Mouse (Mus musculus): ENCODE measurements around the gene Ube3b. TPM values are rescaled to one million over a fixed set of nuclear protein-coding genes. Genes with fewer than 3 reads are reported as not detected.

Ube3b gene
- 46.3 and 51.6 TPM in 2 replicates for polyA plus RNA-seq (2014; fragmentation: Nextera tagmentation; extraction: Ambion mirVana)

DNA sequence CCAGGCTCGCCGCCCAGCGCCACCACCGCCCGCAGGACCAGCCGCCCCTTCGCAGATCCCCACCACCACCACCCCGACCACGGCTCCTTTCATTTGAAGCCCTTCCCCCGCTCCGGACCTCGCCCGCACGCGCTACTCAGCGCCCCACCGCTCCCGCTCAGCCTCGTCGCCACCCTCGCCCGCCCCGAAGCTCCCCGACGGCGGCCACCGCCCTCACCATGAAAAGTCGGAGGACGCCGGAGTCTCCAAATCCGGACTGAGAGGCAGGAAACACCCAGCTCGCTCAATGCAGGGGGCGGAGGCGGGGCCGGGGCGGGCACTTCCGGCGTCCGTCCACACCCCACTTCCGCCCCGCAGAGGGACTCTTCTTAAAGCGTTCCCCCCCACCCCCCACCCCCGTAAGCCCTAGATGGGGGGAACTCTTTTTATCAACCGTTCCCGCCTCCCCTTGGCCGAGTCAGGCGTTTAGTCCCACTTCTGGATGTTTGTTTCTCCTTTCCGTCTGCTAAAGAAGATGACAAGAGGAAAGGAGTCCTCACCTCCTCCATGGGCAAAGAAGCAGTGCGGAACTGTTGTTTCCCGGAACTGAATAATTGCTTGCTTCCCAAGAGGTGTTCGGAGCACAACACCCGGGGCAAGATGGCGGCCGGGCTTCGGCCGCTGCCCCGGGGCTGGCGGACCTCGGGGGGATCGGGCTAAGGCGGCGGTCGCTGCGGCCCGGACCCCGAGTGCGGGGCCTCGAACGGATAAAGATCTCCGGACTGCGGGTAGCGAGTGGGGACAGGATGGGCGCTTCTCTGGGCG lies at the start of gene Ube3b, which contains the start of gene Kctd10:
Ube3b (plus strand) TSS at position 399 of the 804 bp plus-strand sequence.
Kctd10 (minus strand) TSS at position 300 of the 804 bp plus-strand sequence.
- no peaks in the 10 kb centered on the region for H3K27me3 ChIP-seq (ENCODE audit: control insufficient read depth, insufficient read depth, low read length)
- peak within 1 kb of the TSS; percentile 88 for H3K27ac ChIP-seq (ENCODE audit: low read length)
- peaks cover 42% of the 10 kb centered on the region for H3K4me1 ChIP-seq (ENCODE audit: control insufficient read depth, insufficient read depth, low read length)
- no peaks in the 10 kb centered on the region for H3K9me3 ChIP-seq (ENCODE audit: control insufficient read depth, low read depth, low read length)
- peak within 1 kb of the TSS; percentile 82 for H3K4me2 ChIP-seq (replicated peaks; ENCODE audit: low read depth, low read length)
- peaks cover 16% of the 10 kb centered on the region for H3K36me3 ChIP-seq (ENCODE audit: control insufficient read depth, insufficient read depth, low read length)
- ATAC-seq (ENCODE audit: insufficient number of reproducible peaks, insufficient read depth, low FRiP score, low read depth), result peak; percentile 93
- peak within 1 kb of the TSS; percentile 92 for H3K9ac ChIP-seq (replicated peaks; ENCODE audit: low read depth, low read length)
- peak within 1 kb of the TSS; percentile 89 for H3K4me3 ChIP-seq (ENCODE audit: low read depth, low read length)
- WGBS, result under 1% methylated on average over 74 of the region's 74 CpGs

DNA sequence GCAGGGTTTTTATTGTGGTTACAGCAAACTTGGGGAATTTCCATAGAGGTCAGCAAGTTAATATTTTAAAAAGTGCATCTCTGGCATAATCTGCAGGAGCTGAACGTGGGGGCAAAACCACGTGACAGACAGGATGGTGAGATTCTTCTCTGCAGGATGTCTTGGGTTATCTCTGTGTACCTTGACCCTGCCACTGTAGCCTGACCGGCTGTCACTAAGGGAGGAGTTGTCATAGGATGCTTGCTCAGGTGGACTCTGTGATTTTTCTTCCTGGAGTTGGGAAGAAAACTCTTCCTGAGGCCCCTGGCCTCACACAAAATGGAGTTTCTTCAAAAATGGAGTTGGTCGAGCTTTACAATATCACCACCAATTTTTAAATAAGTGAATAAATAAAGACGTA lies 37.4 kb upstream of the Ube3b start:
- Histone ChIP-seq H3K4me2 (replicated peaks; ENCODE audit: low read depth, low read length) (no peak overlapping the region), H3K9me3 (ENCODE audit: control insufficient read depth, low read depth, low read length) (no peaks in the 10 kb centered on the region), H3K4me1 (ENCODE audit: control insufficient read depth, insufficient read depth, low read length) (no peaks in the 10 kb centered on the region), H3K4me3 (ENCODE audit: low read depth, low read length) (no peak overlapping the region), H3K27me3 (ENCODE audit: control insufficient read depth, insufficient read depth, low read length) (no peaks in the 10 kb centered on the region), H3K27ac (ENCODE audit: low read length) (no peak overlapping the region), H3K9ac (replicated peaks; ENCODE audit: low read depth, low read length) (no peak overlapping the region), H3K36me3 (ENCODE audit: control insufficient read depth, insufficient read depth, low read length) (no peaks in the 10 kb centered on the region)
- WGBS, result 66% methylated on average over 5 of the region's 5 CpGs
- no peak for ATAC-seq (ENCODE audit: insufficient number of reproducible peaks, insufficient read depth, low FRiP score, low read depth)

DNA sequence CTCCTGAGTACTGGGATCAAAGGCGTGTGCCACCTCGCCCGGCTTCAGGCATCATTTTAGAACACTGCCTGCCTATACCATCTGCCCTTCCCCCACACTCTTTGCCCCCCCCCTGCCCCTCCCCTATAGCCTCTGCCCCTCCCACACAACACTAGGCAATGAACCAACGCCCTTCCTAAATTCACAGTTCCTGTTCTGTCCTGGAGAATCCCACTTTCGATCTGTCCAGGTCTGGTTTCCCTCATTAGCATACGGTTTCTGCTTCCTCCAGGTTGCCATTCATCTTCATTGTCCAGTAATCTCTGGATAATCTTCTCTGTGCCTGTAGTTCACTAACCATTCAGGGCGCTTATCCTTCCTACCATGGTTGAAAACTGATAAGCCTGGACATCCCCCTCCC lies 36.8 kb upstream of the Ube3b start:
- Histone ChIP-seq H3K4me1 (ENCODE audit: control insufficient read depth, insufficient read depth, low read length) (no peaks in the 10 kb centered on the region), H3K9ac (replicated peaks; ENCODE audit: low read depth, low read length) (no peak overlapping the region), H3K4me3 (ENCODE audit: low read depth, low read length) (no peak overlapping the region), H3K36me3 (ENCODE audit: control insufficient read depth, insufficient read depth, low read length) (no peaks in the 10 kb centered on the region), H3K9me3 (ENCODE audit: control insufficient read depth, low read depth, low read length) (no peaks in the 10 kb centered on the region), H3K27ac (ENCODE audit: low read length) (no peak overlapping the region), H3K4me2 (replicated peaks; ENCODE audit: low read depth, low read length) (no peak overlapping the region), H3K27me3 (ENCODE audit: control insufficient read depth, insufficient read depth, low read length) (no peaks in the 10 kb centered on the region)
- ATAC-seq (ENCODE audit: insufficient number of reproducible peaks, insufficient read depth, low FRiP score, low read depth), result no peak
- 83% methylated on average over 7 of the region's 7 CpGs for WGBS

DNA sequence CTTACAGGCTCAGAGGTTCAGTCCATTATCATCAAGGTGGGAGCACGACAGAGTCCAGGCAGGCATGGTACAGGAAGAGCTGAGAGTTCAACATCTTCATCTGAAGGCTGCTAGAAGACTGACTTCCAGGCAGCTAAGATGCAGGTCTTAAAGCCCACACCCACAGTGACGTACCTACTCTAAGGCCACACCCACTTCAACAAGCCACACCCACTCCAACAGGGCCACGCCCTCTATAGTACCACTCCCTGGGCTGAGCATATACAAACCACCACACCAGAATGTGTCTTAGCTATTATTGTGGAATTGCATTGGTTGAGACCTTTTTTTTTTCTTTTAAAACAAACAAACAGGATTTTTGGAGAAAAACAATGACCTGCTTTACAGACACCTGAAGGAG lies 34.9 kb upstream of the Ube3b start:
- Histone ChIP-seq H3K4me2 (replicated peaks; ENCODE audit: low read depth, low read length) (no peak overlapping the region), H3K9ac (replicated peaks; ENCODE audit: low read depth, low read length) (no peak overlapping the region), H3K4me3 (ENCODE audit: low read depth, low read length) (no peak overlapping the region), H3K27me3 (ENCODE audit: control insufficient read depth, insufficient read depth, low read length) (no peaks in the 10 kb centered on the region), H3K36me3 (ENCODE audit: control insufficient read depth, insufficient read depth, low read length) (no peaks in the 10 kb centered on the region), H3K9me3 (ENCODE audit: control insufficient read depth, low read depth, low read length) (no peaks in the 10 kb centered on the region), H3K4me1 (ENCODE audit: control insufficient read depth, insufficient read depth, low read length) (no peaks in the 10 kb centered on the region), H3K27ac (ENCODE audit: low read length) (no peak overlapping the region)
- ATAC-seq (ENCODE audit: insufficient number of reproducible peaks, insufficient read depth, low FRiP score, low read depth), result peak; percentile 74; the same call in 1 of the 2 replicates
- 56% methylated on average over 3 of the region's 3 CpGs for whole genome bisulfite sequencing

DNA sequence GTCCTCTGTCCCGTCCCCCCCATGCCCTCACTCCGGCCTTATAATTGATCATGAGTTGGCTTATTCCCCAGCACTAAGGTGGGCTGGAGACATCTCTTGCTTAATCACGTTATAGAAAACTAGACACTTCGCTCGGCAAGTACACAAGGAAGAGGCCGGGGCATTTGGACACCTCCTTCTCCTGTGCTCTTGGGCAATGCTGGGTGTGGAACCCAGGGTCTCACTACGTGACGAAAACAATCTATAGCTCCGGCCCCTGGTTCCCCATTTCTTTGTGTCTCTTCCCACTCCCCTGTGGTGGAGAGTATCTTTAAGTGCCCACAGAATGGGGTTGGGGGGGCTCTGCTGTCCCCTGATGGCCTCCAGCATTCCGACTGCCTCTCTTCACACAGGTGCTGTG lies 33.4 kb upstream of the Ube3b start:
- Histone ChIP-seq H3K4me1 (ENCODE audit: control insufficient read depth, insufficient read depth, low read length) (no peaks in the 10 kb centered on the region), H3K27ac (ENCODE audit: low read length) (no peak overlapping the region), H3K27me3 (ENCODE audit: control insufficient read depth, insufficient read depth, low read length) (no peaks in the 10 kb centered on the region), H3K9me3 (ENCODE audit: control insufficient read depth, low read depth, low read length) (no peaks in the 10 kb centered on the region), H3K4me2 (replicated peaks; ENCODE audit: low read depth, low read length) (no peak overlapping the region), H3K4me3 (ENCODE audit: low read depth, low read length) (no peak overlapping the region), H3K9ac (replicated peaks; ENCODE audit: low read depth, low read length) (no peak overlapping the region), H3K36me3 (ENCODE audit: control insufficient read depth, insufficient read depth, low read length) (no peaks in the 10 kb centered on the region)
- WGBS, result 85% methylated on average over 10 of the region's 10 CpGs
- ATAC-seq (ENCODE audit: insufficient number of reproducible peaks, insufficient read depth, low FRiP score, low read depth), result no peak

DNA sequence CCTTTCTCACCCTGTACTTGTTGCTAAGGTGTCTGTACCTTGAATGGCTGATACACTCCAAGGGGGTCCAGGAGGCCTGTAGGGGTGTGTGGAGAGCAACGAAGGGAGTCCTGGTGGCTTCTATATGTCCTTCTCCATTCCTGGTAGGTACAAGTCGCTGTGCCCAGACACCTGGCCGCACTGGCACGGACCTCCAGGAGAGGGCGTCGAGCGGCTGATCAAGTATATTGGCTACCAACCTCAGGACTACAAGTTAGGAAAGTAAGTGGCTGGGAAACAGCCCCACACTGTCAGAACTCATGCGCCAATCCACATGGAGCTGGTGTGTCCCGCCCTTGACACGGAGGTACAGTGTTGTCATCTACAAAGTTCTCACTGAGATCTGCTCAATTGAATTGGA lies 28.9 kb upstream of the Ube3b start:
- Histone ChIP-seq H3K4me1 (ENCODE audit: control insufficient read depth, insufficient read depth, low read length) (no peaks in the 10 kb centered on the region), H3K9me3 (ENCODE audit: control insufficient read depth, low read depth, low read length) (no peaks in the 10 kb centered on the region), H3K27me3 (ENCODE audit: control insufficient read depth, insufficient read depth, low read length) (no peaks in the 10 kb centered on the region), H3K4me2 (replicated peaks; ENCODE audit: low read depth, low read length) (no peak overlapping the region), H3K36me3 (ENCODE audit: control insufficient read depth, insufficient read depth, low read length) (no peaks in the 10 kb centered on the region), H3K9ac (replicated peaks; ENCODE audit: low read depth, low read length) (no peak overlapping the region), H3K4me3 (ENCODE audit: low read depth, low read length) (no peak overlapping the region), H3K27ac (ENCODE audit: low read length) (no peak overlapping the region)
- WGBS, result 58% methylated on average over 10 of the region's 10 CpGs
- ATAC-seq (ENCODE audit: insufficient number of reproducible peaks, insufficient read depth, low FRiP score, low read depth), result no peak

DNA sequence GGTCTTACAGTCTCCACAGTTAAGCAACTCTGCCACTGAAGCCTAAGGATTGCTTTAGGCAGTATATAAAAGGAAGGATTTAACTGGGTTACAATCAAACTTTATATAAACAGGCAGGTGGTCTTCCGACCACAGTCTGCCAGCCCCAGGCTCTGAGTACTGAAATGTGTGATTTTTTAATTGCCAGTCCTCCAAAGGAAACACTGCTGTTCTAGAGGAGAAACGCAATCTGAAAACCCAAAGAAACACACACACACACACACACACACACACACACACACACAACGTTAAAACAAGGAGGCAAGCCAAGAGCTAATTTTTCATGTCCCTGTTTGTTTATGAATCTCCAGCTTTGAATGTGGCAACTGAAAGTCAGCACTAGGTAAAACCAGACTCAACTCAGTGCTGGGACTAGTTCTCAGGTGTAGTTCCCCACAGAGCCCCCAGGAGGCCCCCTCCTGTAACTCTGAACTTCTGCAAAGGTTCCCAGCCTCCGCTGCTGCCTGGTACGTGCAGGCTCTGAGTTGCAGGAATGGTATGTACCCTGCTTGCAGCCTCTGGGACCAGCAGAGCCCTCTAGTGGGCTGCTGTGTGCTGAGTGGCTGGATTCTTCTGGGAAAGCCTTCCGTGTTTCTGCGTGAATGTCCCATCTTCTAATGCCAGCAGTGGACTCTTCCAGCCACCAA lies 24.0 kb upstream of the Ube3b start:
- peak overlapping the region; percentile 16; the same call in 1 of the 2 replicates for H3K4me3 ChIP-seq (ENCODE audit: low read depth, low read length)
- H3K9me3 ChIP-seq (ENCODE audit: control insufficient read depth, low read depth, low read length), result no peaks in the 10 kb centered on the region
- H3K27ac ChIP-seq (ENCODE audit: low read length), result peak overlapping the region; percentile 95
- peak overlapping the region; percentile 28 for H3K9ac ChIP-seq (replicated peaks; ENCODE audit: low read depth, low read length)
- WGBS, result 12% methylated on average over 7 of the region's 7 CpGs
- H3K4me2 ChIP-seq (replicated peaks; ENCODE audit: low read depth, low read length), result peak overlapping the region; percentile 35
- H3K27me3 ChIP-seq (ENCODE audit: control insufficient read depth, insufficient read depth, low read length), result no peaks in the 10 kb centered on the region
- no peaks in the 10 kb centered on the region; the same call in 1 of the 2 replicates for H3K36me3 ChIP-seq (ENCODE audit: control insufficient read depth, insufficient read depth, low read length)
- ATAC-seq (ENCODE audit: insufficient number of reproducible peaks, insufficient read depth, low FRiP score, low read depth), result peak; percentile 88
- peaks cover 18% of the 10 kb centered on the region; the same call in 1 of the 2 replicates for H3K4me1 ChIP-seq (ENCODE audit: control insufficient read depth, insufficient read depth, low read length)

DNA sequence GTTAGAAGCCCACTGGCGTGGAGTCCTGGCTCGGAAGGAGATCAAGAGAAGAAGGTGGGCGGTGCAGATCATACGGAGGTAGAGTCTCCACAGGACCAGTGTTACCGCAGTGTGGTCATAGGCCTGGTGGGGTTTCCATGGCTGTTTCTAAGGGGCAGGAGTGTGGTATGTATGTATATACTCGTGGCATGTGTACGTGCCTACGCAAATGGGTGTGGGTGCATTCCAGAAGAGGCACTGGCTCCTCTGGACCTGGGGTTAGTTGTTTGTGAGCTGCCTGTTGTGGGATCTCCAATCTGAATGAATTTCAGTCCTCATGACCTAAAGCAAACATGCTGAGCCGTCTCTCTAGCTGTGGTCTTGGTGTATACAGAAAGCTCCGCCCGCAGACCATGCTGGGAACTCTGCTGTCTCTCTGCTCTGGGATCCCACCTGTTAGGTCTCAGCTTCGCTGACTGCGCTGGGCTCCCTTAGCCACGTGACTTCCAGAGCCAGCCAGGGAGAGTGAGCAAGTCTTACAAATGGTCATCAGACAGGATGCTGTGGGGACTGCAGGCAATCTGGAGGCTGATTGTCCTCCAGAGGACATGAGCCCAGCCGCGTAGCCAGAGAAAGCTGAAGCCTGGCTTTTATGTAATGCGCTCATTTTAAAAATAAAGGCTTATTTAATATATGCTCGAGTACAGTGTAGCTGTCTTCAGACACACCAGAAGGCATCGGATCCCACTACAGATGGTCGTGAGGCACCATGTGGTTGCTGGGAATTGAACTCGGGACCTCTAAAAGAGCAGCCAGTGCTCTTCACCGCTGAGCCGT lies 23.3 kb upstream of the Ube3b start:
- H3K4me1 ChIP-seq (ENCODE audit: control insufficient read depth, insufficient read depth, low read length), result peaks cover 18% of the 10 kb centered on the region; the same call in 1 of the 2 replicates
- peak overlapping the region; percentile 16; the same call in 1 of the 2 replicates for H3K4me3 ChIP-seq (ENCODE audit: low read depth, low read length)
- H3K27ac ChIP-seq (ENCODE audit: low read length), result peak overlapping the region; percentile 95
- peak overlapping the region; percentile 35 for H3K4me2 ChIP-seq (replicated peaks; ENCODE audit: low read depth, low read length)
- H3K9me3 ChIP-seq (ENCODE audit: control insufficient read depth, low read depth, low read length), result no peaks in the 10 kb centered on the region
- peak; percentile 81 for ATAC-seq (ENCODE audit: insufficient number of reproducible peaks, insufficient read depth, low FRiP score, low read depth)
- peaks cover 1% of the 10 kb centered on the region for H3K36me3 ChIP-seq (ENCODE audit: control insufficient read depth, insufficient read depth, low read length)
- no peaks in the 10 kb centered on the region for H3K27me3 ChIP-seq (ENCODE audit: control insufficient read depth, insufficient read depth, low read length)
- WGBS, result 30% methylated on average over 23 of the region's 23 CpGs
- H3K9ac ChIP-seq (replicated peaks; ENCODE audit: low read depth, low read length), result peak overlapping the region; percentile 28
